Mouse (Mus musculus): ENCODE data around the gene Cdpf1. TPM values are rescaled to one million over a fixed set of nuclear protein-coding genes. Genes with fewer than 3 reads are reported as not detected.

Cdpf1 gene
- polyA plus RNA-seq, 1 experiment = 51.3 TPM

DNA sequence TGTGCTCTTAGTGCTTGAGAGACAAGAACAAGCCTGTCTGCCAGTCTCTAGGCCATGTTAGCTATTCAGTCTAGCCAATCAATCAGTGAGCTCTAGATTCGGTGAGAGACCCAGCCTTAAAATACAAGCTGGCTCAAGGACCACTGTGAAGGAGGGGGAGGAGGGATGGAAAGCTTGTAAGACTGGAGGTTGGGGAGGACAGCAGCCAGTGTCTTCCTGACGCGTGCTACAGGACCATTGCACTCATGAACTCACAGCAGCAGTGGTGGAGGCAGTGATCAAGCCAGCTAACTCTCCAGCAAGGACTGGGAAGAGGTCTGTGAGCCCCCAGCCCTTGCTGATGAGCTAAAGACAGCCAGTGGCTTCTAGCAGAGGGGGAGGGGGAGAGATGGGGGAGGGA is 46.5 kb downstream of the Cdpf1 start:
- no peak for DNase-seq (ENCODE audit: low read depth)

DNA sequence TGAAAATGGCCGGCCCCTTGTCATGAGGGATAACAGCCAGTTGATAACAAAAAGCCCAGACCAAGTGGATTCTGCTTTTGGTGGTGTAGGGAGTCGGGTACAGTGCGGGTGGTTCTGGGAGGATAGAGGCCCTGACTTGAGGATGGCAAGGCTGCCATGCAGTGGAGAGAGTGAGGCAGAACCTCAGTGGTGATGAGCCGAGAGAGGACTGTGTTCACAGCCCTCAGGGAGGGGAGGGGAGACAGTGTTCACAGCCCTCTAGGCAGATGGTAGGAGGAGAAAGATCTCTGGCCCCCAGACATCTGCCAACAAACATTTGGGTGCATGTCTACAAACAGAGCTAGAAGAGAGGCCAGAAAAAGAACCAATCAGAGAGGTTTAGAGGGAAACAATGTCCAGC is 48.7 kb downstream of the Cdpf1 start:
- DNase-seq (ENCODE audit: low read depth) = no peak

- no peak for DNase-seq (ENCODE audit: low read depth)
These were observed 53.7 kb downstream of the Cdpf1 start for GRCm38 (mm10) chr15:85757768-85758167.

Other genes with a start within 250 kb of the Cdpf1 start
- gene Wnt7b, start 229.2 kb downstream of the Cdpf1 start, polyA plus RNA-seq (2012; rRNA removed) = 14.4 and 15.0 TPM in 2 replicates
- 3.6 and 3.8 TPM in 2 replicates for gene Ppara, start 76.7 kb downstream of the Cdpf1 start, polyA plus RNA-seq (2012; rRNA removed)
- 0.62 and 1.0 TPM in 2 replicates for gene Pkdrej, start 10.0 kb upstream of the Cdpf1 start, polyA plus RNA-seq (2012; rRNA removed)
- gene Ttc38, start 20.6 kb upstream of the Cdpf1 start, polyA plus RNA-seq (2012; rRNA removed) = 12.6 and 18.4 TPM in 2 replicates
- 2.0 and 2.9 TPM in 2 replicates for gene Gtse1, start 48.0 kb upstream of the Cdpf1 start, polyA plus RNA-seq (2012; rRNA removed)
- gene Trmu, start 67.6 kb upstream of the Cdpf1 start, polyA plus RNA-seq (2012; rRNA removed) = 36.5 and 36.8 TPM in 2 replicates
- gene Celsr1, start 222.1 kb upstream of the Cdpf1 start, polyA plus RNA-seq (2012; rRNA removed) = 6.4 and 9.8 TPM in 2 replicates
- 42.5 and 44.3 TPM in 2 replicates for gene Gramd4, start 246.0 kb upstream of the Cdpf1 start, polyA plus RNA-seq (2012; rRNA removed)